Comparison of ENCODE assay signal across 7 mouse cellular contexts in genomic region chr13:46310790-46311189, GRCm38 (mm10). TPM values are rescaled to one million over a fixed set of nuclear protein-coding genes. Genes with fewer than 3 reads are reported as not detected.
DNase-seq lines count a peak whose midpoint lies in the region.

No protein-coding gene starts in this region.

- DNase-seq in urinary bladder, adult 18-20 months (ENCODE audit: low spot score in 2 of 2): peak; percentile 17 to 35
- DNase-seq in urinary bladder, postnatal 10 days (ENCODE audit: low spot score): no peak
- DNase-seq in adrenal gland, postnatal 36 days: peak; percentile 53 to 69
- DNase-seq in fibroblast of lung, adult 2 months (ENCODE audit: low read depth): peak; percentile 21
- DNase-seq in kidney, postnatal 14 days: peak; percentile 66
- DNase-seq in lung, adult 18-20 months: peak; percentile 17 to 29
- DNase-seq in right cerebral cortex, postnatal 14 days: peak; percentile 50

RNA-seq across cellular contexts. Expression of gene Stmnd1, which starts 37.3 kb away (rescaled TPM):
- total RNA-seq in adrenal gland, postnatal 36 days (2021): not detected
